Mouse (Mus musculus) testis, adult 2 months (tissue): ENCODE measurements around the gene Utp14a. TPM values are rescaled to one million over a fixed set of nuclear protein-coding genes. Genes with fewer than 3 reads are reported as not detected.

Experiments used
- H3K27ac ChIP-seq: fragments of 200-500 bp; 2 replicates; pipeline ENCODE4 v1.5.1; 2012; ENCODE audit warnings: low read depth, low read length; ENCODE audit not compliant: control insufficient read depth, insufficient read depth
- H3K27me3 ChIP-seq: fragments of 200-500 bp; 2 replicates; pipeline ENCODE4 v1.6.1; 2012; ENCODE audit warnings: mild to moderate bottlenecking, low read length, moderate library complexity; ENCODE audit not compliant: control insufficient read depth, insufficient read depth
- H3K36me3 ChIP-seq: fragments of 200-500 bp; 2 replicates; pipeline ENCODE4 v1.6.1; 2012; ENCODE audit warnings: mild to moderate bottlenecking, low read length; ENCODE audit not compliant: control insufficient read depth, insufficient read depth
- H3K4me1 ChIP-seq: fragments of 200-500 bp; 2 replicates; pipeline ENCODE4 v1.6.1; 2012; ENCODE audit warnings: low read length; ENCODE audit not compliant: control insufficient read depth, insufficient read depth
- H3K4me3 ChIP-seq: fragments of 200-500 bp; 2 replicates; pipeline ENCODE4 v1.5.1; 2012; ENCODE audit warnings: low read depth, mild to moderate bottlenecking, low read length, moderate library complexity, mixed read lengths; ENCODE audit not compliant: control insufficient read depth
- CTCF ChIP-seq: fragments of 200-500 bp; IDR thresholded peaks from 2 replicates; pipeline ENCODE4 v1.5.1; 2012; ENCODE audit warnings: low read depth, mild to moderate bottlenecking, inconsistent platforms, low read length, moderate library complexity; ENCODE audit not compliant: control insufficient read depth, insufficient read depth, insufficient replicate concordance
- POLR2A ChIP-seq: fragments of 200-500 bp; IDR thresholded peaks from 2 replicates; pipeline ENCODE4 v1.6.1; 2012; ENCODE audit warnings: low read depth, mild to moderate bottlenecking, inconsistent platforms, low read length, moderate library complexity; ENCODE audit not compliant: control insufficient read depth
- polyA plus RNA-seq: library from polyadenylated mRNA; depleted of rRNA; stranded (reverse); fragments of >200 nt; gene quantifications from 2 replicates; pipeline ENCODE4 v1.2.3, GENCODE M21; 2012

Utp14a gene
- polyA plus RNA-seq, 1 experiment: 2.1 TPM

DNA sequence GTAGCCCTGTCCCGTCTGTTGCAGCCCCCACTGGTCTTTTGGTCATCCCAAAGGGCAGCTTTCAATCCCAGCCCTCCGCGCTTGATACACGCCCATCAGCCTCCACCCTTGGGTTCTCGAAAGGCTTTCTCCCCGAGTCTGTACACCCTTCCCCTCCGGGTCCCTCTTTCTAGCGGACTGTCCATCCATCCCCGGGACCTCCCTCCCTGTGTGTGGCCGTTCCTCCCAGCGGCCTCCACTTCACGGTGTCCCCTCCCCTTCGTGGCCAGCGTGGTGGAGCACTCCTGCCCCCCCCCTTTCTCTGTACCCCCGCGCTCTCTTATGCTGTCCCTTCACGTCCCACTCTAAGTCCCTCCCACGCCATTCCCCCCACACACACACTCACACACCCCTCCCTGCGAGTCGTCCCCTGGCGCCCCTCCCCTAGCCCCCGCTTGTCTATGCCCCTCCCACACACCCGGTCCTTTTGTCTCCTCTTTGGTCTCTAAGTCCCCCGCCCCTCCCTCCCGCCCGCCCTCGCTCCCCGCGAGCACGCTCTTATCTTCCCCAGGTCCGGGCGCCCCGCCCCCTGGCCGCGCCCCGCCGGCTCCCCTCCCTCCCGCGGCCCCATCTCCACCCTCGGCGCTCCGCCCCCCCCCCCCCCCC lies 28.5 kb downstream of the Utp14a start:
- no peaks in the 10 kb centered on the region for H3K27me3 ChIP-seq
- peak overlapping the region; percentile 90 for H3K27ac ChIP-seq
- TF ChIP-seq CTCF (no peak), POLR2A (no peak)
- no peaks in the 10 kb centered on the region for H3K36me3 ChIP-seq
- peak overlapping the region; percentile 85 for H3K4me3 ChIP-seq
- peaks cover 8% of the 10 kb centered on the region for H3K4me1 ChIP-seq

DNA sequence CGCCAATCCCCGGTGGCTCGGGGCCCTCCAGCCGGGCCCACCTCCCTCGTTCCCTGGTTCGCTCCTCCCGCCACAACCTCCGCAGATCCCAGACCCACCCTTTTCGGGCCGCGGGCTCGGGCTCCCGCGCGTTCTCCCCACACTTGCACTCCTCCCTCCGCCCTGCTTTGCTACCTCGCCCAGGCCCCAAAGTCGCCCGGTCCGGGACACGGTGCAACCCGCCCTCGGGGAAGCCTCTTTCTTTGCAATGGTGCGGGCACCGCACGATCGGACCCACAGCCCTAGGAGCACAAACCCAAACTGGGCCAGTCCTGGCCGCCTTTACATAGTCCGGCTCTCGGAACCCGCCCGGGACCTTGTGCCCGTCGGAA lies 29.0 kb downstream of the Utp14a start:
- peaks cover 8% of the 10 kb centered on the region for H3K4me1 ChIP-seq
- TF ChIP-seq POLR2A (no peak), CTCF (no peak)
- H3K27me3 ChIP-seq: no peaks in the 10 kb centered on the region
- 0 out of 2 replicates have a peak overlapping the region, but pooled peaks have one; percentile 8 for H3K27ac ChIP-seq
- peak overlapping the region; percentile 70 for H3K4me3 ChIP-seq
- H3K36me3 ChIP-seq: no peaks in the 10 kb centered on the region

GRCm38 (mm10) chrX:48286488-48286887 lies 29.8 kb downstream of the Utp14a start:
- Histone ChIP-seq H3K4me1 (peaks cover 8% of the 10 kb centered on the region), H3K4me3 (no peak overlapping the region), H3K27ac (peak overlapping the region; percentile 25; the same call in 1 of the 2 replicates), H3K27me3 (no peaks in the 10 kb centered on the region), H3K36me3 (no peaks in the 10 kb centered on the region)
- no peak for TF ChIP-seq POLR2A
- TF ChIP-seq CTCF: no peak

GRCm38 (mm10) chrX:48288008-48288407 lies 31.3 kb downstream of the Utp14a start:
- Histone ChIP-seq H3K27ac (no peak overlapping the region), H3K4me3 (no peak overlapping the region), H3K27me3 (no peaks in the 10 kb centered on the region), H3K4me1 (peaks cover 8% of the 10 kb centered on the region), H3K36me3 (no peaks in the 10 kb centered on the region)
- no peak for TF ChIP-seq CTCF
- TF ChIP-seq POLR2A: no peak

- Histone ChIP-seq H3K4me1 (0 out of 2 replicates have a peak, but pooled peaks cover 2% of the 10 kb centered on the region), H3K27ac (no peak overlapping the region), H3K4me3 (no peak overlapping the region), H3K27me3 (no peaks in the 10 kb centered on the region), H3K36me3 (no peaks in the 10 kb centered on the region)
- TF ChIP-seq POLR2A (no peak), CTCF (no peak)
Measured at GRCm38 (mm10) chrX:48291413-48291812, 34.8 kb downstream of the Utp14a start.

DNA sequence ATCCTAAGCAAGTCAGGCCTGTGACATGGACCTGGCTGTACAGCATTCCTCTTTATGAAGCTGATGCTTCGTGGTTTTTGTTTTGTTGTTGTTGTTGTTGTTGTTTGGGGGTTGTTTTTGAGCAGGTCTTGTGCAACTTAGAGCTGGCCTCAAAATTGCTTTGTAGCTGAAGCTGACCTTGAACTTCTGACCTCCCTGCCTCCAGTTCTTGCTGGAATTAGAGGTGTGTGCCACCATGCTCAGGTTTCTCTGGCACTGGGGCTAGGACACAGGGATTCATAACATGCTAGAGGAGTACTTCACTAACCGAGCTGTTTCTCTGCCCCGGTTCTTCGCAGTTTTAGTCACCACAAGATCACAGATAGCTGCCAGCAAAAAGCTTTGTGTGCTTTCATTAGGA lies 48.7 kb downstream of the Utp14a start:
- no peak overlapping the region for H3K4me3 ChIP-seq
- no peaks in the 10 kb centered on the region for H3K4me1 ChIP-seq
- H3K27me3 ChIP-seq: no peaks in the 10 kb centered on the region
- no peak overlapping the region for H3K27ac ChIP-seq
- TF ChIP-seq POLR2A (no peak), CTCF (no peak)
- no peaks in the 10 kb centered on the region for H3K36me3 ChIP-seq

- Histone ChIP-seq H3K27ac (no peak overlapping the region), H3K4me1 (no peaks in the 10 kb centered on the region; the same call in 1 of the 2 replicates), H3K4me3 (no peak overlapping the region), H3K27me3 (no peaks in the 10 kb centered on the region), H3K36me3 (no peaks in the 10 kb centered on the region)
- no peak for TF ChIP-seq POLR2A
- TF ChIP-seq CTCF: no peak
Measured at GRCm38 (mm10) chrX:48310706-48311517, 54.2 kb downstream of the Utp14a start.

- Histone ChIP-seq H3K36me3 (no peaks in the 10 kb centered on the region), H3K27ac (no peak overlapping the region), H3K27me3 (no peaks in the 10 kb centered on the region), H3K4me3 (no peak overlapping the region), H3K4me1 (no peaks in the 10 kb centered on the region; the same call in 1 of the 2 replicates)
- TF ChIP-seq POLR2A (no peak), CTCF (no peak)
Measured at GRCm38 (mm10) chrX:48311727-48312126, 55.1 kb downstream of the Utp14a start.
